Mouse (Mus musculus) forelimb bud, embryonic 11.5 days (tissue): ENCODE data around the gene Rnf144b.

ENCODE experiments used
- DNase-seq: peaks from one replicate; pipeline ENCODE4 v3.0.0-alpha.2; 2012; ENCODE audit warnings: low read depth, low spot score

Rnf144b gene

GRCm38 (mm10) chr13:47218351-47218750 lies 95.9 kb downstream of the Rnf144b start:
- DNase-seq, result no peak

GRCm38 (mm10) chr13:47220426-47220825 lies 98.0 kb downstream of the Rnf144b start:
- no peak for DNase-seq

- DNase-seq, result no peak
These were observed 101.4 kb downstream of the Rnf144b start for GRCm38 (mm10) chr13:47223576-47224538.

GRCm38 (mm10) chr13:47224648-47225323 lies 102.3 kb downstream of the Rnf144b start:
- no peak for DNase-seq

GRCm38 (mm10) chr13:47225324-47225697 lies 102.9 kb downstream of the Rnf144b start:
- DNase-seq, result no peak

- DNase-seq, result no peak
These were observed 103.3 kb downstream of the Rnf144b start for GRCm38 (mm10) chr13:47225802-47226201.

- DNase-seq, result no peak
These were observed 104.1 kb downstream of the Rnf144b start for GRCm38 (mm10) chr13:47226521-47226920.

GRCm38 (mm10) chr13:47228201-47228600 lies 105.7 kb downstream of the Rnf144b start:
- DNase-seq, result no peak

GRCm38 (mm10) chr13:47228626-47229190 lies 106.3 kb downstream of the Rnf144b start:
- DNase-seq, result no peak

GRCm38 (mm10) chr13:47232163-47232562 lies 109.7 kb downstream of the Rnf144b start:
- DNase-seq, result no peak

GRCm38 (mm10) chr13:47237376-47237775 lies 114.9 kb downstream of the Rnf144b start:
- no peak for DNase-seq

- DNase-seq, result no peak
These were observed 115.7 kb downstream of the Rnf144b start for GRCm38 (mm10) chr13:47238131-47238530.

GRCm38 (mm10) chr13:47243569-47243968 lies 121.1 kb downstream of the Rnf144b start:
- no peak for DNase-seq

- no peak for DNase-seq
These were observed 122.3 kb downstream of the Rnf144b start for GRCm38 (mm10) chr13:47244771-47245170.

- DNase-seq, result no peak
These were observed 124.0 kb downstream of the Rnf144b start for GRCm38 (mm10) chr13:47246459-47246858.

GRCm38 (mm10) chr13:47247156-47247800 lies 124.8 kb downstream of the Rnf144b start:
- DNase-seq, result no peak

- DNase-seq, result no peak
These were observed 126.0 kb downstream of the Rnf144b start for GRCm38 (mm10) chr13:47248289-47249010.

GRCm38 (mm10) chr13:47250615-47251014 lies 128.2 kb downstream of the Rnf144b start:
- no peak for DNase-seq

- no peak for DNase-seq
These were observed 128.8 kb downstream of the Rnf144b start for GRCm38 (mm10) chr13:47251114-47251764.

- no peak for DNase-seq
These were observed 131.3 kb downstream of the Rnf144b start for GRCm38 (mm10) chr13:47253711-47254110.

GRCm38 (mm10) chr13:47259297-47259696 lies 136.8 kb downstream of the Rnf144b start:
- DNase-seq, result no peak
